Mouse (Mus musculus) lung, postnatal 14 days (tissue): ENCODE data around the gene Cdkn1c.

ENCODE experiments used
- DNase-seq: peaks from one replicate; pipeline ENCODE4 v3.0.0; 2021

Cdkn1c gene

DNA sequence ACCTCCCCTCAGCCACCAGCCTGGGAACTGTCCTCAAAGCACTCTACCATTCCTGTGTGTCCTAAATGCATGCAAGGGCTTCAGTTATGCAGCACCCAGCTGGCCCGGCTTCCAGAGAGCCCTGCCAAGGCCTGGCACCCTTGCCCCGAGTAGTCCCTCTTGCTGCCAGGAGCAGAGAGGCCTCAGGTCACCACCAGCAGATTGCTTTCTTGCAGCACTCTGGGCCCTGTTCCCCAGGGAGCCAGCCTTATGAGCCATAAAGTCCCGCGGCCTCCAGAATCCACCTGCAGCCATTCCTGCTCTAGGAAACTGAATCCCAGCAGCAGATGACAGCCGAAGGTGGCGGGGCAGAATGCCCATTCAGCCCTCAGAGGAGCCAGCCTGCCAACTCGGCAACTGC, 27.5 kb downstream of the Cdkn1c start:
- DNase-seq = no peak

DNA sequence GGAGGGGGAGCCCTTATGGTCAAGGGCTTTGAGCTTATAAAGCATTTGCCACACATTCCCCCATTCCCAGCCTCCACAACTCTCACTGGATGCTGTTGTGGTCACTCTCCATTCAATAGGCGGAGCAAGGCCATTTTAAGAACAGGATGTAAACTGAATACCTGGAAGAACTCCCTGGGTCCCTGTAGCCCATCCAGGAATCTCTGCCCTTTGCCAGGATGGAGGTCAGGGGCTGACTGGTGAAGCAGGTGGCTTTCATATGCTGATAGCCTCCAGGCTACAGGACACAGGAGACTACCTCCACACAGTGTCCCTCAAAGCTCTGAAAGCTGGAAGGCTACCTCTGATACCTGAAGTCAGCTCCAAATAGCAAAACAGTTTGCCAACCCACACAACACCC, 28.2 kb downstream of the Cdkn1c start:
- no peak for DNase-seq

DNA sequence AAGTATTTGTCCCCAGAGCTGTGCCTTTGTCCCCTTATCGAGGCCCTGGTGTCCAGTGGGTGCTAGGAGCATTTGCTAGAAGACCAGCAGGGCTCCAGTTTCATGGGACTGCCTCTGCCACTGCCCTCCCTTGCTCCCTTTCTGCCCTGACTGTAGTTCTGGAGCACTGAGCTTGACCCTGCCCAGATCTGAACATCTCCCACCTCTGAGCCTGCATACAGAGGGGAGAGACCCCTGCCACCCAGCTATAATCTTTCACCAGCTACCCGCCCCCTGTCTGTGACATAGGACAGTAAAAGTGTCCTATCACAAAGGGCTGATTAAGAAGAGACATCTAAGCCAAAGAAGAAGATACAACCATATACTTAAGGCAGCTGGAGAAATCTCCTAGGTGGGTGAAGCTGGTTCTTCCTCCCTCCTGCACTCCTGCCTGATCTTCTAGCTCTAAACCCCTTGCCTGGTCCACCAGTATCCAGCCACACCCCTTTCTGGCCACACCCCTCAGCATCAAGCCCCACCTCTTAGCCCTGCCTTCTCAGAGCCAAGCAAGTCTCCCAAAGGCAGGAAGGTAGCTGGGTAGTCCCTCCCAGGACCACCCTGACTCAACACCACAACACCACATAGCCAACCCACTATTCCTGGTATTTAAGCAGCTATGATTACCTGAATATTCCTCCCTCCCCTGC, 31.9 kb downstream of the Cdkn1c start:
- DNase-seq = no peak

DNA sequence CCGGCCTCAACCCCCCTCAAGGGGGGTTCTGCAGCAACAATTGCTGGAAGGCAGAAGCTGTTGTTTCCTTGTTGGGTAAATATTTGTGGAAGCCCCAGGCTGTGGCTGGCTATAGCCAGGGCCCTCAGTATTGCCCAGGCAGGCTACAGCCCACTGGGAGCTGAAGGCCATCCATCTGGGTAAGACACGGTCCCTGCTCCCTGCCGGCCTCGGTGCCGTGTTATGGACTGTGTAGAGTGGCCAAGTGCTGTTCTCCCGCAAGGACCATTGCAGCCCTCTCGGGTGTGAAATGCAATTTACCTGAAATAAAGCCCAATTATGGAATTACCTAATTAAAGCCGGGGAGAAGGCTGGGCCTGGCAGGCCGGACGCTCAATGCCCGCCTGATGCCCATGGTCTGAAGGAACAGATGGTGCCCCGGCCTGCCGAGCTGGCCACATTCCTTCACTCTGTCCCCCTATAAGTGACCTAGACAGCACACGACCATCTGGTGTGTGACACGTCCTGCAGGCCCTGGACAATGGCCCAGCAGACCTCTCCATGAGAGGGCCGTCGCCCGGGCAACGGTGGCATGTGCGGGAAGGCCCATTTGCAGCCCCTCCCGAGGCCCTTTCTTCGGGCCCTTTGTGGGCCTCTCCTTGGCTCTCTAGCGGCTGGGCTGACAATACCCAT, 32.6 kb downstream of the Cdkn1c start:
- DNase-seq = no peak

DNA sequence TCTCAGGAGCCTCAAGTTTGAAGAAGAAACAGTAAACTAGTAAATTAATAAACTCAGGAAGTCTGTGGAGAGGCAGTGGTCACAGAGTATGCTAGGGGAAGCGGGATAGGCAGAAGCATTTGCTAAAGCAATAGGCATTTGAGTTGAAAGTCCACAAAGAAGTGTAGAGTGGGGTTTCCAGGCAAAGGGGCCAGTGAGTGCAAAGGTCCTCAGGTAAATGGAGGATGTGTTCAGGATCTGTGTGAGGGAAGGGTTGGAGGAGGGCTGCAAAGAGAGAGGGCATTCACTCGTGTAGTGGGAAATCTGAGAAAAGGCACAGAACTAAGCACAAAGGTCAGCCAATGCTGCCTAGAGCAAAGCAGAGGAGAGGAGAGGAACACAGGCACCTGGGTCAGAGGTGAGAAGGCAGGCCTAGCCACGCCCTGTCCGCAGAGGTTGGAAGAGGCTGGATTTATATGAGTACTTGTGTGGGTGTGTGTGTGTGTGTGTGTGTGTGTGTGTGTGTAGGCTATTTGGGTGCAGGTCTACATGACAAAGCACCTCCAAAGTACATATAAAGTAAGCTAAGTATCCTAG, 41.2 kb downstream of the Cdkn1c start:
- no peak for DNase-seq

DNA sequence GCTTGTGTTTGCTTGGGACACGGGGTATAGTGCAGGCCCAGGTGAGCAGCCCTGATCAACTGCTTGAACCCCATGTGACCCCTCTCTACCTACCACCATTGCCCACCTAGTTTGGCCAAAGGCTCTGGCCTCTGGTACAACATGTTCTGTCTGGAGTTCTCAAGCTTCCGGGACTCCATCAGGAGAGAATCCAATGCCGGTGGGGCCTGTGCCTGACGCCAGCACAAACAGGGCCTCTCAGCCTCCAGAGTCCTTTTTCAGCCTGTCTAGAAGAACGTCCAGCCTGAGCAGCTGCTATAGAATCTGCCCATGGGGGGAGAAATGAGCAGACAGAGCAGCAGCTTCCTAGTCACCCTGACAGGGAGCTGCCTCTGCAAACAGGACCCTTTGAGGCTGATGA, 43.0 kb downstream of the Cdkn1c start:
- no peak for DNase-seq

DNA sequence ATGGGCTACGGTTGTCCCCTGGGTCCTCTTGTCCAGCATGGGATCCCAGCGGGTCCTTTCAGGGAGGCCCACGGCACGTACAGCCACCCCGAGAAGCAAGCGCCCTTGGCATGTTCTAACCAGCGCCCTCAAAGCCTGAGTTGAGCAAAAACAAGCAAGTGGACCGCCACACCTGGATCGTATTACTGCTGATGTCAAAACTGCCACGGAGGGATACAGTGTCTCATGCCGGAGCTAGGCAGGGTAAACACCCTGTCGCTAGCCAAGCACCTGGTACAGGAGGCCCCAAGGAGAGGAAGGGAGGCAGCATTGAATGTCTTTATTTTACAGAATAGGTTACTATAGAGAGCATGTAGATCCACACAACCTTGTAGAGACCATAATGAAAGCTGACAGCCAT, 44.4 kb downstream of the Cdkn1c start:
- DNase-seq = no peak

DNA sequence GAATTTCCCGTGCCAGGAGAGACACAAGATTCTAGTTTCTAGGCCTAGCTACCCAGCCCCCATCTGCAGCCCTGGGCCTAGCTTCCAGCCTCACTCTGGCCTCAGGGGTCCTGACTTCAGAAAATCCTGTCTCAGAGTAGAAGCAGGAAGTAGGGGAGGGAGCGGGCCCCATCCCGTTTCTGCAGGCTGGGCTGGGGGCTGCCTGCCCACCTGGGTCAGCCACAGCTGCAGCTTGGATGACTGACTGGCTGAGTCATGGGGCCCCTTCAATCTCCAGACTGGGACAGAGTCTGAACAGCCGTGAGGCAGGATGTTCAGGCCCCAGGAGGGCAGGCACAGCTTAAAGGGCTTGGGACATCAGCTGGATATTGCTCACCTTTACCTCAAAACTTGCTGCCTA, 45.8 kb downstream of the Cdkn1c start:
- DNase-seq = no peak

DNA sequence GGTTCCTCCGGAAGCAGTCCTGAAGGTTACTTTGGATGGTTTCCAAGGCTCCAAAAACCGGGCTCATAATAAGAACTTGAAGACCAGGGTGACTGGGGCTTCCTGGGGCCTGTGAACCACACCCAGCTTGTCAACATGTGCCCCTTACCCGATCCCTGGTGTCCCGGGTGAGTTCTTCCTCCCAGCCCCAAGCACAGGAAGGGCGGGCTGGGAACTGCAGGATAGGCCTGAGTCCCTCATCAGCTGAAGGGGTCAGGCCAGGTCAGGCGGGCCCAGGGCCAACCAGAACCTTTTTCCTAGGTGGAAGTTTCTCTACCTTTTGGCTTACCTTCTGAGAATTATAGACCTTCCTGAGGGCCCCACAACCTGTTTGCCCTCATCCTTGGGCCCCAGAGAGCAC, 48.2 kb downstream of the Cdkn1c start:
- DNase-seq = no peak

DNA sequence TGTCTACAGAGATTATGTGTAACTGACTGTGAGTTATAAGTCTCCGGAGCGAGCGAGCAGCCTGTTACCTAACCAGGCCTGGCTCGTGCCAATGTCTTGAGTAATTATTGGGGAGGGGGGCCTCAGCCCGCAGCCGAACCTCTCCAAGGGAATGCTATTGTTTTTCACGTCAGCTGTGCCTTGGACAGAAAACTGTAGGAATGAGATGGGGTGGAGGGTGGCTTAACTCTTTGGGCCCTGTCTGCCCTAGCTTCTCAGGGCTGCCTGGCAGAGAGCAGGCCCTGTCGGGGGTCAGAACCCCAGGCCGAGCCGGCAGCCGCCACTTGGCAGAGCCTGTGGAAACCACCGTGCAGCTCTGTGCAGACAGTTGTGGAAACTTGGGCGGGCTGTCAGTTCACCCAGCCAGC, 52.2 kb downstream of the Cdkn1c start:
- DNase-seq = peak; percentile 58
